Mouse (Mus musculus): ENCODE data around the gene Kcnh5.
A peak's percentile ranks its signal among the peaks of the same experiment; 100 is the strongest.

The Kcnh5 gene

GRCm38 (mm10) chr12:74952661-74953060 is 224.5 kb downstream of the Kcnh5 start:
- no peak for DNase-seq (ENCODE audit: low spot score in 2 of 2)

GRCm38 (mm10) chr12:74951124-74952115 is 225.7 kb downstream of the Kcnh5 start:
- DNase-seq (ENCODE audit: low spot score in 2 of 2), result no peak

- DNase-seq (ENCODE audit: low spot score in 2 of 2), result no peak
Observed at GRCm38 (mm10) chr12:74901331-74901730, 275.8 kb downstream of the Kcnh5 start.

DNA sequence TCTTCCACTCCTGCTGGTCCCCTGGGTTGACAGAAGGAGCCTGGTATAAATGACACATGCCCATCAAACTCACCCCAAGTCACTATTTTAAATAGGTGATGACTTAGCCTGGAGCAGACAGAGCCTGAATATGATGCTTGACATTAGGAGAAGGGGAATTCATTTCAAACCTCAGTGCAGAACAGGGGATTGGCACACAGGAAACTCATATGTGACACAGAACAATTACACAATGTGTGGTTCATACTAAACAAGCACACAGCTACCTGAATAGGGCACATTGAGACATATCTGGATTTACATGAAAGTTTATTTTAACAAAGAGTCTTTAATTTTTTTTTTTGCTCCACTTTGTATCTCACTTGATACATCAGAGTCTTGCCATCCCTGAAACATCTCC is 276.4 kb downstream of the Kcnh5 start:
- DNase-seq (ENCODE audit: low spot score in 2 of 2), result no peak

- DNase-seq (ENCODE audit: low spot score in 2 of 2), result no peak
Observed at GRCm38 (mm10) chr12:74899055-74899454, 278.1 kb downstream of the Kcnh5 start.

DNA sequence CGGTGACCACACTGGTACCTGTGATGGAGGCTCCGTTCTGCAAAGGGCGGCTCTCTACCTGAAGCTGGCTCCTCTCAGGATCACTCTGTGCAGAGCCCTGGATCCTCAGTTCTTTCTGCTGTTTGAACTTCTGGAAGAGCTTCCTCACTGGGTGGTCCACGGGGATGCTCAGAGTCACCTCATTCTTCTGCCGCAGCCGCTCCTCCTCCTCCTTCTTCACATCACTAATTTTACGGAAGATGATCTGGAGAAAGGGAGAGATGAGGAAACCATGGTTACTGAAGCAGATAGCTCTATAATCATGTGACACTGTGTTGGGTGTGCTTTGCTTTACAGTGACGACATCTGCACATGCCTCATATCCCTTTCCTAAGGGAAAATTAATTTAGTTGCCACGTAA is 278.9 kb downstream of the Kcnh5 start:
- no peak for DNase-seq (ENCODE audit: low spot score in 2 of 2)

DNA sequence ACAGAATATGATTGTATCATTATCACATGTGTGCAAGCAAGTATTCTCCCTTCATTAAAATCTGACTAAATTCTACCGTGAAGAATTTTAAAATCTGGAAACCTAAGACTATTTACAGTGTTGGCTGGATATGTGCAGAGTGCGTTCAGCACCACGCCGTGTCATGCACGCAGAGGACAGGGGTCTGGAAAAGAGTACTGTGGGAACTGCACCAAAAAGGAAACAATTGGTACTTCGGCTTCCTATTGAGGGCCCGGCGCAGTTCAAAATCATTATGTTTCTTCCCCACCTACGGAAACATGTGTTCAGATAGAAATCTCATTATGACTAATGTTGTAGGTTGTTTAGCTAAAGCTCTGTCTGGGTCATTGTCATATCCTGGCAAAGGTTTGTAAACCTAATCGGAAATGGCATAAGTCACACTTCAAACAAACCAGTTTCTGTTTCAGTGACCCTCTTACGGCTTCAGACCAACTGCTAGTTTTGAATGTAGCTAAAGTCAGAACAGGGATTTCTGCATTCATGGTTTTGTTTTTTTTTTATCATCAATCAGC is 282.2 kb downstream of the Kcnh5 start:
- no peak for DNase-seq (ENCODE audit: low spot score in 2 of 2)

DNA sequence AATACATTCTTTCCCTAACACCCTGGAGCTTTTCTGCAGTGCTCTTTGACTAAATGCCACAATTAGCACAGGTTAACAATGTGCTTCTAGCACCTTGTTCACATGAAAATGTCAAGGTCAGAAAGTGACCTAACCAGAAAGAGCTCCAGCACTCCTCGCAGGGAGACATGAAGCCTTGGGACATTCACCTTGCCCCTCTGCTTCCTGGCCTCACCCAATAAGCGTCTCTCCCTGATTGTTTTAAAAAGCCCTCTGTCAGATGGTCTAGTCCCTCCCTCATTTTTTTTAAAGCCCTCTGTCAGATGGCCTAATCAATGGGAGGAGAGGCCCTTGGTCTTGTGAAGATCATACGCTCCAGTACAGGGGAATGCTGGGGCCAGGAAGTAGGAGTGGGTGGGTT is 287.7 kb downstream of the Kcnh5 start:
- no peak for DNase-seq (ENCODE audit: low spot score in 2 of 2)

DNA sequence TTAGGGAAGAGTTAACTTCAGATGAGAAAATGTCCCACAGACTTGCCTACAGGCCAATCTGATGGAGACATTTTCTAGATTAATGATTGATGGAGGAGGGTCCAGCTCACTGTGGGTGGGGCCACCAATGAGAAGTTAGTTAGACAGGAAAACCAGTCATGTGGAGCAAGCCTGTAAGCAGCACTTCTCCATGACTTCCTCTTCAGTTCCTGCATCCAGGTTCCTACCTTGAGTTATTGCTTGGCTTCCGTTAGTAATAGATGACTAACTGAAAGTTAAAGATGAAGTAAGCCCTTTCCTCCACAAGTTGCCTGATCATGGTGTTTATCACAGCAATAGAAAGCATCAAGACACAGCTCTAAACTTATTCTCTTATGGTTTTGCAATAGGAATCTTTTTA is 290.1 kb downstream of the Kcnh5 start:
- no peak for DNase-seq (ENCODE audit: low spot score in 2 of 2)

DNA sequence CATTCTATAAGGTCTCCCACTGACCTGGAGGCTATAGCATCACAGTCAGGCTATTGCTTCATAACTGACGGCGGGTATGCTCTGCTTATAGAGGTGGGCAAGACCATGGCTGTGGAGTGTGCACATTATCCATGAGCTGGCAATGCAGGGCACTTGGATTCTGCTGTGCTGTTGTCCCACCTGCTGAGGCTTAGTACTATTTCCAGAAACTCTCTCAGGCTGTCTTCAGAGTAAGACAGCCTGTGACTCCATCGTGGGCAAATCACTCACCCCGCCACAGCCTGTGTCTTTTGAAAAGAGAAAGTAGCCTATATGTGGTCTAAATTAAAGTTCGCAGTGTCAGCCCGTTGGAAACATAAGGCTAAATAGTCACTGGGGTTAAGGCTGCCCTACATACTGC is 295.8 kb downstream of the Kcnh5 start:
- DNase-seq (ENCODE audit: low spot score in 2 of 2), result no peak

GRCm38 (mm10) chr12:74855666-74856065 is 321.5 kb downstream of the Kcnh5 start:
- no peak for DNase-seq (ENCODE audit: low spot score in 2 of 2)

DNA sequence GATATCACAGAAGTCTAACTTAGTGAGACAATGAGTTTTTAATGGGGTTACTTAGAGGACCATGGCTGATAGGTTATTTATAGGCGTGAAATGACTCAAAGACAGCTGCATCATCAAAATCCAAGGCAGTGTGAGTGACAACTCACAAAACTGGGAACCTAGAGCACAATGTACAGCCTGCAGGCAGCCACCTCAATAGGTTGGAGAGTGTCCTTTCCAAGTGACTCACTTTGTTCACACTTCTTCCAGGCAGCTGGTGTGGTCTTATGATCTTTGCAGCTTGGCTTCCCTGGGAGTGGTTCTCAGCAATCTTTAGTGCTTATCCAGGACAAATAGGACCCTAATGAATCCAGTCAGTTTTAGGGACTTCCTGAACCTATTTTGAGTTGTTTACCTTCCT is 322.9 kb downstream of the Kcnh5 start:
- no peak for DNase-seq (ENCODE audit: low spot score in 2 of 2)

DNA sequence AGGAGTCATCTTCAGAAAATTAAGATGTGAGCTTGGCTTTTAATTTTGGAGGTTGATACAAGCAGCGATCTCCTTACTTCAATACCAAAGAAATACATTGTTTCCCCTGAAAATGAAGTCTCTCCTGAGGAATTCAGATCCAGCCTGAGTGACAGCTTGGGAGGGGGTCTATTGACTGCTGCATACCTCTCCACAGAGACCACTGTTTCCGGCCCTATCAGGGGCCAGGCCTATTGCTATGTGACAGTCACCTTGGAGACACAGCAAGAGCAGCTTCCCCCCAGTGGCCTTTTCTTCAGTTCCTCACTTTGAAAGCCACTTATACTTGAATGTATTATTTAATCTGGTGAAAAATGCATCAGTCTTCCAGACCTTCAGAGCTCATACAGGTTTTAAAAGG is 326.8 kb downstream of the Kcnh5 start:
- no peak for DNase-seq (ENCODE audit: low spot score in 2 of 2)

DNA sequence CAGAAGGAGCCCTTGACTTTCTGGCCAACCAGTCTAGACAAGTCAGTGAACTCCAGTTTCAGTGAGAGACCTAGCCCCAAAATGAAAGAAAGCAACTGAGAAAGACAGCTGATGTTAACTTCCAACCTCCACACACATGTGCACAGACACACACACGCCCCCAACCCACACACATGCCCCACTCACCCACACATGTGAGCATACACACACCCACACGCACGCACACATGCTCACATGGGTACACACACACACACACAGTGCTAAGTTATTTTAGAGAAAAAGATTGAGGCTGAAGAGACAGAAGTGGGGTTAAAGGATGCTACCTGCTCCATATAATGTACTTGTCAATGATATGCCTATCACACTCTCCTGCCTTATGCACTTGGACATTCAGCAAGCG is 327.2 kb downstream of the Kcnh5 start:
- no peak for DNase-seq (ENCODE audit: low spot score in 2 of 2)

- peak; percentile 88 to 94 for DNase-seq (ENCODE audit: low spot score in 2 of 2)
Observed at GRCm38 (mm10) chr12:74848611-74849347, 328.4 kb downstream of the Kcnh5 start.
